Mouse (Mus musculus) heart, embryonic 16.5 days (tissue): ENCODE results near the gene Epb41. TPM values are rescaled to one million over a fixed set of nuclear protein-coding genes. Genes with fewer than 3 reads are reported as not detected.

Experiments
- ATAC-seq: fragments of 200-750 bp; cut with Nextera tagmentation; replicated peaks from 2 replicates; pipeline ENCODE4 v1.8.0; 2017; ENCODE audit warnings: moderate number of reproducible peaks; ENCODE audit not compliant: insufficient read depth, low FRiP score; ENCODE audit errors: extremely low read depth
- H3K27ac ChIP-seq: fragments of 300-500 bp; sonication (generic); 2 replicates; pipeline ENCODE4 v1.5.1; 2014; ENCODE audit warnings: mild to moderate bottlenecking, low read length, control low read depth, moderate library complexity
- H3K27me3 ChIP-seq: fragments of 300-500 bp; sonication (generic); 2 replicates; pipeline ENCODE4 v1.6.1; 2014; ENCODE audit warnings: low read length, mixed read lengths; ENCODE audit not compliant: control insufficient read depth, insufficient read depth
- H3K36me3 ChIP-seq: fragments of 300-500 bp; sonication (generic); 2 replicates; pipeline ENCODE4 v1.6.1; 2014; ENCODE audit not compliant: control insufficient read depth, insufficient read depth
- H3K4me1 ChIP-seq: fragments of 300-500 bp; sonication (generic); 2 replicates; pipeline ENCODE4 v1.6.1; 2014; ENCODE audit warnings: low read length, mixed read lengths; ENCODE audit not compliant: control insufficient read depth, insufficient read depth
- H3K4me2 ChIP-seq: fragments of 300-500 bp; sonication (generic); 2 replicates; pipeline ENCODE4 v1.6.1; 2014; ENCODE audit warnings: low read depth, mild to moderate bottlenecking, control low read depth, low read length
- H3K4me3 ChIP-seq: fragments of 300-500 bp; sonication (generic); 2 replicates; pipeline ENCODE4 v1.5.1; 2014; ENCODE audit warnings: mild to moderate bottlenecking, control low read depth, low read length
- H3K9ac ChIP-seq: fragments of 300-500 bp; sonication (generic); 2 replicates; pipeline ENCODE4 v1.6.1; 2014; ENCODE audit warnings: low read length, control low read depth
- H3K9me3 ChIP-seq: fragments of 300-500 bp; sonication (generic); replicated peaks from 2 replicates; pipeline ENCODE4 v1.6.1; 2016; ENCODE audit warnings: low read length; ENCODE audit not compliant: control insufficient read depth
- WGBS: fragments of 180-500 bp; shearing (Covaris S2); extraction: QIAGEN DNeasy Blood & Tissue Kit; methylation state at CpG from one replicate; pipeline ENCODE4 v1.1.7; 2014; 5-methylcytosine and 5-hydroxymethylcytosine counted together
- microRNA-seq: library from miRNA; unstranded; fragments of <30 nt; microRNA quantifications from one replicate; pipeline ENCODE4, GENCODE M21; 2017
- polyA plus RNA-seq: library from polyadenylated mRNA; unstranded; fragments of >200 nt; fragmentation: Nextera tagmentation; extraction: Ambion mirVana; gene quantifications from 2 replicates; pipeline ENCODE4 v1.2.1, GENCODE M21; 2015

The Epb41 gene
- polyA plus RNA-seq, 1 experiment from 2014 or later, result 67.4 TPM

DNA sequence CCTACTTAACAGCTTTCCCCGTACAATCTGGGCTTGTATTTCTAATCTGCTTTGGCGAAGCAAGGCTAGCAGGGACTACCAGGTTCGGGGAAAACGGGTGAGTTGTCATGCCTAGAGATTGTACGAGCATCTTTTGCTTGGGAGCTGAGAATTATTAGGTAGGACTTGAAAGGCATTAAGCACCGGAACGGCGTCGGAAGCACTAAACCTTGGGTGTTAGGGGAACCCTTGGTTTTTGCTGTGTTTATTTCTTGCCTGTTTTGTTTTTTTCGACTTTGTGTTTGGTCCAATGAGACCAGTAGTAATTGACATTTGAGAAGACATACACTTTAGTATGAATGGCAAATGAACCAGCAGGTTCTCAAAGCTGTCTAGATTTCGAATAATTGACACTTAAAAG is 200.6 kb downstream of the Epb41 start:
- H3K27me3 ChIP-seq, result no peaks in the 10 kb centered on the region
- peaks cover 37% of the 10 kb centered on the region for H3K4me1 ChIP-seq
- H3K4me2 ChIP-seq, result peak overlapping the region; percentile 91
- 3% methylated on average over 11 of the region's 11 CpGs for WGBS
- no peaks in the 10 kb centered on the region for H3K9me3 ChIP-seq
- H3K36me3 ChIP-seq, result no peaks in the 10 kb centered on the region
- peak overlapping the region; percentile 100 for H3K4me3 ChIP-seq
- no peak for ATAC-seq
- H3K9ac ChIP-seq, result peak overlapping the region; percentile 100
- H3K27ac ChIP-seq, result peak overlapping the region; percentile 100

DNA sequence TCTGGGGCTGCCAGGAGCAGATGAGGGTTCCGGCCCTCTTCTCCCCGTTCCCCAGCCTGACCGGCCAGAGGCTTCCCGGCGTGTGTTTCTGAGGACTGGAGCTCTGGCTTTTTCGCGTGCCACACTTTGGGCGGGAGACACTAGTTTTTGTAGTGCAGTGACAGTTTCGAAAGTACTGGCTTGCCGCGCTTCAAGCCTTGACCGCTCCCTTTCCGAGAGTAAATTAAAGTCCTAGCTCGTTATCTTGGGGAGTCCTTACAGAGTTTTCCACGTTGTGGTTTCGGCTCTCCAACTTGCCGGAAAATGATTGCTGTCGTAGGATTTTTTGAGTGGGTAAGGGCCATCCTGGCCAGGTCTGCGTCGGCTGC is 201.0 kb downstream of the Epb41 start:
- peaks cover 36% of the 10 kb centered on the region for H3K4me1 ChIP-seq
- ATAC-seq, result peak; percentile 4
- WGBS, result under 1% methylated on average over 20 of the region's 20 CpGs

More for the DNA sequence above, 201.0 kb downstream of the Epb41 start:
- Histone ChIP-seq H3K9ac (peak overlapping the region; percentile 100), H3K9me3 (no peaks in the 10 kb centered on the region), H3K27me3 (no peaks in the 10 kb centered on the region), H3K36me3 (no peaks in the 10 kb centered on the region), H3K27ac (peak overlapping the region; percentile 100), H3K4me3 (peak overlapping the region; percentile 100), H3K4me2 (peak overlapping the region; percentile 91)

Small RNAs within 50 kb of the gene (microRNA-seq; reads per million reads assigned to microRNA genes)
- gene Gm27445, result not detected

Other genes starting within 250 kb of the Epb41 start
- gene Ptpru, start 237.0 kb downstream of the Epb41 start, polyA plus RNA-seq, result 1.5 and 2.4 TPM in 2 replicates
- gene Mecr, start 231.9 kb downstream of the Epb41 start, polyA plus RNA-seq, result 45.6 and 48.4 TPM in 2 replicates
- 74.4 and 76.8 TPM in 2 replicates for gene Srsf4, start 201.7 kb downstream of the Epb41 start, polyA plus RNA-seq
- gene Tmem200b, start 153.6 kb downstream of the Epb41 start, polyA plus RNA-seq, result 0.30 and 0.56 TPM in 2 replicates
- gene Gm10300, start 624 bp downstream of the Epb41 start, polyA plus RNA-seq, result 0.05 and 0.10 TPM in 2 replicates
- 0.58 and 0.96 TPM in 2 replicates for gene Oprd1, start 69.2 kb upstream of the Epb41 start, polyA plus RNA-seq
- gene Ythdf2, start 137.0 kb upstream of the Epb41 start, polyA plus RNA-seq, result 61.6 and 61.7 TPM in 2 replicates
- gene Gmeb1, start 186.3 kb upstream of the Epb41 start, polyA plus RNA-seq, result 26.8 TPM in 2 replicates
- 30.0 and 35.3 TPM in 2 replicates for gene Taf12, start 199.1 kb upstream of the Epb41 start, polyA plus RNA-seq
- 2.1 and 2.6 TPM in 2 replicates for gene Rab42, start 228.1 kb upstream of the Epb41 start, polyA plus RNA-seq